Mouse (Mus musculus) midbrain, postnatal 0 days (tissue): ENCODE data around the gene Cers5. TPM values are rescaled to one million over a fixed set of nuclear protein-coding genes. Genes with fewer than 3 reads are reported as not detected.

ENCODE experiments used
- ATAC-seq: fragments of 200-750 bp; cut with Nextera tagmentation; 2 replicates; pipeline ENCODE4 v1.8.0; 2017; ENCODE audit warnings: moderate number of reproducible peaks, mild to moderate bottlenecking, moderate TSS enrichment, moderate library complexity; ENCODE audit not compliant: low FRiP score
- DNase-seq: peaks from one replicate; pipeline ENCODE4 v3.0.0-alpha.2; 2015; ENCODE audit warnings: low spot score
- H3K27ac ChIP-seq: fragments of 300-500 bp; sonication (generic); 2 replicates; pipeline ENCODE4 v1.5.1; 2014; ENCODE audit warnings: low read depth, mild to moderate bottlenecking, low read length, mixed read lengths
- H3K27me3 ChIP-seq: fragments of 300-500 bp; sonication (generic); 2 replicates; pipeline ENCODE4 v1.6.1; 2014; ENCODE audit warnings: low read length, control low read depth, mixed read lengths; ENCODE audit not compliant: insufficient read depth
- H3K36me3 ChIP-seq: fragments of 300-500 bp; sonication (generic); 2 replicates; pipeline ENCODE4 v1.6.1; 2014; ENCODE audit warnings: low read length, control low read depth, mixed read lengths; ENCODE audit not compliant: insufficient read depth
- H3K4me1 ChIP-seq: fragments of 300-500 bp; sonication (generic); 2 replicates; pipeline ENCODE4 v1.6.1; 2014; ENCODE audit warnings: mild to moderate bottlenecking, control low read depth, antibody characterized with exemption, low read length, mixed read lengths; ENCODE audit not compliant: insufficient read depth
- H3K4me2 ChIP-seq: fragments of 300-500 bp; sonication (generic); 2 replicates; pipeline ENCODE4 v1.6.1; 2014; ENCODE audit warnings: low read depth, mild to moderate bottlenecking, low read length, mixed read lengths; ENCODE audit not compliant: poor library complexity, severe bottlenecking
- H3K4me3 ChIP-seq: fragments of 300-500 bp; sonication (generic); 2 replicates; pipeline ENCODE4 v1.5.1; 2014; ENCODE audit warnings: low read depth, mild to moderate bottlenecking, low read length, moderate library complexity
- H3K9ac ChIP-seq: fragments of 300-500 bp; sonication (generic); replicated peaks from 2 replicates; pipeline ENCODE4 v1.6.1; 2014; ENCODE audit warnings: mild to moderate bottlenecking, low read length, moderate library complexity, mixed read lengths; ENCODE audit not compliant: poor library complexity, severe bottlenecking
- H3K9me3 ChIP-seq: fragments of 300-500 bp; sonication (generic); 2 replicates; pipeline ENCODE4 v1.6.1; 2016; ENCODE audit warnings: low read length, control low read depth
- CTCF ChIP-seq: IDR thresholded peaks from 2 replicates; pipeline ENCODE4 v1.5.1; 2016; ENCODE audit warnings: antibody characterized with exemption, mild to moderate bottlenecking
- WGBS: fragments of 180-500 bp; shearing (Covaris S2); extraction: QIAGEN DNeasy Blood & Tissue Kit; methylation state at CpG from one replicate; pipeline ENCODE4 v1.1.7; 2014; 5-methylcytosine and 5-hydroxymethylcytosine counted together
- polyA plus RNA-seq: library from polyadenylated mRNA; unstranded; fragments of >200 nt; fragmentation: Nextera tagmentation; extraction: Ambion mirVana; gene quantifications from 2 replicates; pipeline ENCODE4 v1.2.1, GENCODE M21; 2015
- total RNA-seq: library from RNA; depleted of rRNA; stranded (reverse); fragments of >200 nt; gene quantifications from 2 replicates; pipeline ENCODE4 v1.2.3, GENCODE M21; 2014

The Cers5 gene
- total and polyA plus RNA-seq, 2 experiments from 2014 or later: 76.8 to 94.2 TPM

DNA sequence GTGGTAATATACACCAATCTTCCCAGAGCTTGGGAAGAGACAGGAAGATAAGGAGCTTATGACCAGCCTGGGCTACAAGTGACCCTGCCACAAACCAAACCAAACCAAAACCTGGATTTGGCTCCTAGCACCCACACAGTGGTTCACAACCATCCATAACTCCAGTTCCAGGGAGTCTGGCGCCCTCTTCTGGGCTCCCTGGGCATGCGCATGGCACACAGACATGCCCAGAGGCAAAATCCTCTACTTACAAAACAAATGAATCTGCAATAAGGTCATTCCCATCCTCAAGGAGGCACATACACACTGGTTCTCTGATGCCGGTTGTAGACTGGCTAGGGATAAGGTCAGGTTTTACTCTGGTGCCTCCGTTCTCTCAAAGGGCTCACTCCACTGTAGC is 43.3 kb upstream of the Cers5 start:
- Histone ChIP-seq H3K9ac (no peak overlapping the region), H3K27ac (no peak overlapping the region), H3K9me3 (no peaks in the 10 kb centered on the region), H3K27me3 (no peaks in the 10 kb centered on the region), H3K4me3 (no peak overlapping the region), H3K36me3 (no peaks in the 10 kb centered on the region), H3K4me1 (peaks cover 8% of the 10 kb centered on the region; the same call in 1 of the 2 replicates), H3K4me2 (no peak overlapping the region)
- WGBS: 95% methylated on average over 4 of the region's 4 CpGs
- DNase-seq (no peak), ATAC-seq (no peak)
- TF ChIP-seq CTCF: peak; percentile 16; the same call in 1 of the 2 replicates

DNA sequence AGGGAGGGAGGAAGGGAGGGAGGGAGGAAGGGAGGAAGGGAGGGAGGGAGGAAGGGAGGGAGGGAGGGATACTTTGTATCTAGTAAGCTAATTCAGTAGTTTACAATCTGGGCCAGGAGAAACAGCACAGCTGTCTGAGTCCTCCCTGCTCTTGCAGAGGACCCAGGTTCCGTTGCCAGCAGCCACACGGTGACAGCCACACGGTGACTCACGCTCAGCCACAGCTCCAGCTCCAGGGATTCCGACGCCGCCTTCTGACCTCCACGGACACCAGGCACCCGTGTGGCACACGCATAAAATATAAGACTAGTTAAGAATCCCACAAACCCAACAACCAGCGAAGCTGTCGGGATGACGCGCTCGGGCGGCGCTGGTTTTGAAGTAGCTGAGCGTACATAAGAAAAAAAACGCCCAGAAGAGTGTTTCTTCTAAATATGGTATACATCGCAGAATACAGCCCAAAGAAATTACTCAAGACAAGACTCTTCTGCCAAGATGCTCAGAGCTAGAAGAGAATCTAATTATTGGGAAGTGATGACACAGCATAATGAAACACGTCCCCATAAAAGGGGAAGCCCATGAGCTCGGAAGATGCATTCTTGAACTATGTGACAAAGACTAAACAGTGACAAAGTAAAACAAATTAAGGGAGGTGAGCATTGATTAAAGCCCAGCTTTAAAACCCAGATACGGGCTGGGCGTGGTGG is 42.0 kb upstream of the Cers5 start:
- Histone ChIP-seq H3K4me1 (peaks cover 8% of the 10 kb centered on the region; the same call in 1 of the 2 replicates), H3K9ac (no peak overlapping the region), H3K36me3 (no peaks in the 10 kb centered on the region), H3K4me2 (no peak overlapping the region), H3K27me3 (no peaks in the 10 kb centered on the region), H3K4me3 (no peak overlapping the region), H3K27ac (no peak overlapping the region), H3K9me3 (no peaks in the 10 kb centered on the region)
- 91% methylated on average over 24 of the region's 24 CpGs for WGBS
- ATAC-seq (no peak), DNase-seq (no peak)
- no peak for TF ChIP-seq CTCF

DNA sequence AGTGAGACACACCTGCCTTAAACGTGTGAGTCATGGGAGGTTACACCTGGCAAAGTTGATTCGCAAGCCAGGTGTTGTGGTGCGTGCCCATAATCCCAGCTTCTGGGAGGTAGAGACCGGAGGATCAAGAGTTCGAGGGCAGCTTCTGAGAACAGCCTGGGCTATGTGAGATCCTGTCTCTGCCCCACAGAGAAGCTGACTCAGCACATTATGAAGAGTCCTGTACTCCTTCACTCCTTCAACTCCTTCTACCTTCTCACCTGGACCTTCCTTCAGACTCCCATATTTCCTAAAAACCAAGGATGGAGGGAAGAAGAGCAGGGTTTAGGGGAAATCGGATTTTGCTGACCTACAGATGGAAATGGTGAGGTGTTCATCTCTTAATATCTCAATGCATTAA is 41.0 kb upstream of the Cers5 start:
- Histone ChIP-seq H3K4me3 (no peak overlapping the region), H3K9me3 (no peaks in the 10 kb centered on the region), H3K4me2 (no peak overlapping the region), H3K4me1 (peaks cover 3% of the 10 kb centered on the region; the same call in 1 of the 2 replicates), H3K27ac (no peak overlapping the region), H3K9ac (no peak overlapping the region), H3K36me3 (no peaks in the 10 kb centered on the region), H3K27me3 (no peaks in the 10 kb centered on the region)
- TF ChIP-seq CTCF: no peak
- ATAC-seq (no peak), DNase-seq (no peak)
- WGBS: 91% methylated on average over 6 of the region's 6 CpGs

DNA sequence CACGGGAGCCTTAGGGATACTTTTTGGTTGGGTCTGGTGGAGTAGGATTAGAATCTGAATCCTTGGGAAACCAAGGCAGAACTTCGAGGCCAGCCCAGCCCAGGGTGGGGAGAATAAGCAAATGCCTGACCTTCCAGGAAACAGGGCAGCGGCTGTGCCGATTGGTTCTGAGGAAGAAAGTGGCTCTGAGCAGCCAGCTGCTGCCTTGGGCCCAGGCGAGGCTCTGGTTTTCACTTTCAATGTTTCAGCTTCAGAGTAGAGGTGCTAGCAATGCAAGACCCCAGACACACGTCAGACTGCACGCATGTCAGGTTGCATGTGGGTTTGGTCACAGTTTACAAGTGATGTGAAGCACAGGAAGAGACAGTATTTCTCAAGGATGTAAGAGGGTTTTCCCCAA is 39.4 kb upstream of the Cers5 start:
- 77% methylated on average over 7 of the region's 7 CpGs for WGBS
- ATAC-seq: no peak
- no peaks in the 10 kb centered on the region for H3K9me3 ChIP-seq
- no peak overlapping the region for H3K9ac ChIP-seq
- no peaks in the 10 kb centered on the region for H3K27me3 ChIP-seq
- H3K36me3 ChIP-seq: no peaks in the 10 kb centered on the region
- DNase-seq: no peak
- no peaks in the 10 kb centered on the region for H3K4me1 ChIP-seq
- no peak overlapping the region for H3K27ac ChIP-seq
- no peak for TF ChIP-seq CTCF
- H3K4me3 ChIP-seq: no peak overlapping the region
- H3K4me2 ChIP-seq: no peak overlapping the region

DNA sequence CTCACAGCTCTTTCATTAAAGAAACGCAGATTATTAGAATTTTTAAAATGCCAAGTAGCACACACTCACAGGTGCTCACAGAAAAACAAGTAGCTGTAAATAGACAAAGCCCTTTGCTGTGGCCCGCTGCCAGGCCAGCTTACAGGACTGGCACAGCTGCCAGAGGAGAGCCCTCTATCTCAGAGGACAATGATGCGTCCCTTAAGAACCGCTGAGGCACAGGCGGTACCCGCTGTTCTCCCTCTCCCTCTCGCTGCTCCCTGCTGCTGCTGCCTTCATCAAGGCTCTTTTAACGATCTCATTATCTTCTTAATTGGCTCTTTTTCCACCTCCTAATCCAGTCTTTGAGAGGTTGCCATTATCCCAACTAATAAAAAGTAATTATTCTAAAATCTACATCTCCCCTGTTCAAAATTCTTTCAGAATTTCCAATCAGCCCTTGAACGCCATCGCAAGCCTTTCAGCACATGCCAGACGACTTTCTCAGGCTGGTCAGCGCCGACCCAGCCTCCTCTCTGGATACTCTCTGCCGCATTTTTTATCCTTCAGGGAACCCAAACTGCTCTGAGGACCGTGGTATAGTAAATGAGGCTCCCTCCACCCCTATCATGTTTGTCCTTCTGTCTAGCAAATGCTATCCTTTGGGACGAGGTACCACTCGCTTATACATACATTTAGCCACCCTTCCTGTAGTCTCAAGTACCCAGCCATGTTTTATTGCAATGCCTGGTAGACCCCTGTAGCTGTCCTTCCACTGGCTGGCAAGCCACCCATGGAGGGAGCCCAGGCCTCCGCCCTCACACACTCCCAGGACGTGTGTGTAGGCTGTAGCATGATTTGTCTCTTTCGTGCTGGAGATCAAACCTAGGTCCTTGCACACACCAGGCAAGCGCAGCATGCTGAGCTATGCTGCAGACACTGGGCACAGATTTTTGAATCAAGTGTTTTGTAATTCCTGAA is 35.4 kb upstream of the Cers5 start:
- Histone ChIP-seq H3K4me3 (no peak overlapping the region), H3K9ac (no peak overlapping the region), H3K36me3 (peaks cover 4% of the 10 kb centered on the region; the same call in 1 of the 2 replicates), H3K27ac (no peak overlapping the region), H3K27me3 (no peaks in the 10 kb centered on the region), H3K4me1 (no peaks in the 10 kb centered on the region), H3K9me3 (no peaks in the 10 kb centered on the region), H3K4me2 (0 out of 2 replicates have a peak overlapping the region, but pooled peaks have one; percentile 9)
- 23% methylated on average over 21 of the region's 21 CpGs for WGBS
- ATAC-seq (no peak; the same call in 1 of the 2 replicates), DNase-seq (peak; percentile 67)
- TF ChIP-seq CTCF: no peak

- Histone ChIP-seq H3K36me3 (peaks cover 4% of the 10 kb centered on the region; the same call in 1 of the 2 replicates), H3K9ac (no peak overlapping the region), H3K9me3 (no peaks in the 10 kb centered on the region), H3K4me3 (no peak overlapping the region), H3K27ac (no peak overlapping the region), H3K4me1 (no peaks in the 10 kb centered on the region), H3K27me3 (no peaks in the 10 kb centered on the region), H3K4me2 (no peak overlapping the region)
- WGBS: 33% methylated on average over 7 of the region's 7 CpGs
- ATAC-seq (no peak), DNase-seq (no peak)
- TF ChIP-seq CTCF: no peak
Measured at GRCm38 (mm10) chr15:99806171-99806570, 33.5 kb upstream of the Cers5 start.
